30 mouse cellular contexts compared by ENCODE assay signal in genomic region chr2:64048142-64048541, GRCm38 (mm10). TPM values are rescaled to one million over a fixed set of nuclear protein-coding genes. Genes with fewer than 3 reads are reported as not detected.
"Had no signal": no experiment of that assay in that cellular context is flagged by ENCODE, and none has a peak within 500 bp of the region (broad histone marks: within the 10 kb centered on the region; RNA-seq: fewer than 3 reads in every experiment).

No protein-coding gene starts in this region.

- DNase-seq: cerebellum, adult 18-20 months; cerebellum, adult 2 months; cerebellum, adult 8-10 months; cerebellum, adult 9-10 months; cerebellum, adult 9-11 months; cerebellum, postnatal 10 days; cerebellum, postnatal 14 days; cerebellum, postnatal 25 days; cerebellum, postnatal 36 days; embryo, embryonic 11 days; forebrain, postnatal 0 days; gastrocnemius, adult 2 months; gastrocnemius, postnatal 10 days; gastrocnemius, postnatal 14 days; gastrocnemius, postnatal 25 days; gastrocnemius, postnatal 36 days; heart, adult 11 months had no signal

- H3K27me3 ChIP-seq: embryonic facial prominence, embryonic 12.5 days; embryonic facial prominence, embryonic 13.5 days; embryonic facial prominence, embryonic 15.5 days; forebrain, embryonic 12.5 days; forebrain, embryonic 13.5 days; forebrain, embryonic 15.5 days had no signal

- H3K27ac ChIP-seq: embryonic facial prominence, embryonic 10.5 days; embryonic facial prominence, embryonic 12.5 days; embryonic facial prominence, embryonic 13.5 days; embryonic facial prominence, embryonic 15.5 days; forebrain, embryonic 10.5 days; forebrain, embryonic 12.5 days; forebrain, embryonic 13.5 days; forebrain, embryonic 15.5 days; gastrocnemius, adult 2 months had no signal

- H3K36me3 ChIP-seq: embryonic facial prominence, embryonic 10.5 days; embryonic facial prominence, embryonic 12.5 days; embryonic facial prominence, embryonic 13.5 days; embryonic facial prominence, embryonic 15.5 days; forebrain, embryonic 10.5 days; forebrain, embryonic 12.5 days; forebrain, embryonic 15.5 days had no signal

- H3K4me2 ChIP-seq: embryonic facial prominence, embryonic 12.5 days; embryonic facial prominence, embryonic 13.5 days; embryonic facial prominence, embryonic 15.5 days; forebrain, embryonic 12.5 days; forebrain, embryonic 13.5 days; forebrain, embryonic 15.5 days had no signal

- H3K4me3 ChIP-seq: embryonic facial prominence, embryonic 10.5 days; embryonic facial prominence, embryonic 12.5 days; embryonic facial prominence, embryonic 13.5 days; embryonic facial prominence, embryonic 15.5 days; erythroblast, embryonic 14.5 days; forebrain, embryonic 10.5 days; forebrain, embryonic 12.5 days; forebrain, embryonic 13.5 days; forebrain, embryonic 15.5 days; gastrocnemius, adult 2 months had no signal

- H3K9me3 ChIP-seq: embryonic facial prominence, embryonic 10.5 days; embryonic facial prominence, embryonic 12.5 days; embryonic facial prominence, embryonic 13.5 days; embryonic facial prominence, embryonic 15.5 days; forebrain, embryonic 10.5 days; forebrain, embryonic 12.5 days; forebrain, embryonic 13.5 days; forebrain, embryonic 15.5 days had no signal

- H3K4me1 ChIP-seq: embryonic facial prominence, embryonic 12.5 days; embryonic facial prominence, embryonic 13.5 days; embryonic facial prominence, embryonic 15.5 days; forebrain, embryonic 12.5 days had no signal

- H3K9ac ChIP-seq: embryonic facial prominence, embryonic 12.5 days; embryonic facial prominence, embryonic 13.5 days; embryonic facial prominence, embryonic 15.5 days; forebrain, embryonic 12.5 days; forebrain, embryonic 13.5 days; forebrain, embryonic 15.5 days; forebrain, postnatal 0 days had no signal

- ATAC-seq: forebrain, embryonic 13.5 days; forebrain, embryonic 14.5 days; forebrain, embryonic 15.5 days; forebrain, embryonic 16.5 days; forebrain, postnatal 0 days had no signal

RNA-seq across cellular contexts. Expression of gene Fign, which starts 49.7 kb away (rescaled TPM):
- total RNA-seq: common myeloid progenitor, adult 5-6 weeks; granulocyte monocyte progenitor cell, adult 5-6 weeks had no signal
- polyA plus RNA-seq: erythroblast, embryonic 14.5 days had no signal
